Mouse (Mus musculus) layer of hippocampus, adult 2 months (tissue): ENCODE results near the gene Arpc5. TPM values are rescaled to one million over a fixed set of nuclear protein-coding genes. Genes with fewer than 3 reads are reported as not detected.

Experiments
- DNase-seq, 2 experiments: peaks; one replicate each; pipeline ENCODE4 v3.0.0; 2022; ENCODE audit warnings: low spot score in 2 of 2
- H3K27ac ChIP-seq: fragments of 200-600 bp; 2 replicates; pipeline ENCODE4 v1.8.1; 2022
- H3K4me3 ChIP-seq: fragments of 200-600 bp; 2 replicates; pipeline ENCODE4 v1.8.1; 2022; ENCODE audit warnings: mild to moderate bottlenecking
- CTCF ChIP-seq: fragments of 200-600 bp; conservative IDR thresholded peaks from 2 replicates; pipeline ENCODE4 v1.8.1; 2022; ENCODE audit warnings: antibody characterized with exemption, mild to moderate bottlenecking, moderate library complexity
- total RNA-seq, 2 experiments: library from RNA; stranded (reverse); gene quantifications; 2 replicates each; pipeline ENCODE4 v1.2.3; 2021

Gene Arpc5
- total RNA-seq, 2 experiments from 2014 or later: 185 to 193 TPM

DNA sequence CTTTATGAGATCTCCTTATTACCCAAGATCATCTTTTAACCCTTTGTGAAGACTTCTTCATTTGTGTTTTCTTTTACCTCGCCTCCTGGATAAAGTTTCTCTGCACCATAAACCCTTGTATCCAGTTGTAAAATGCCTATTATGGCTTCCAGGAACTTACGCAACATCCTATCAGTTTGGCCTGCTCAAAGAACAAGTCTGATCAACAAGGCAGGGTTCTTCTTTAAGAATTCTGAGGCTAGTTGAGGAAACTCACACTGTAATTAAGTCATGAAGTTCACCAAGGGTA lies 42.0 kb downstream of the Arpc5 start:
- TF ChIP-seq CTCF: no peak
- Histone ChIP-seq H3K4me3 (no peak overlapping the region), H3K27ac (no peak overlapping the region)
- DNase-seq: no peak

DNA sequence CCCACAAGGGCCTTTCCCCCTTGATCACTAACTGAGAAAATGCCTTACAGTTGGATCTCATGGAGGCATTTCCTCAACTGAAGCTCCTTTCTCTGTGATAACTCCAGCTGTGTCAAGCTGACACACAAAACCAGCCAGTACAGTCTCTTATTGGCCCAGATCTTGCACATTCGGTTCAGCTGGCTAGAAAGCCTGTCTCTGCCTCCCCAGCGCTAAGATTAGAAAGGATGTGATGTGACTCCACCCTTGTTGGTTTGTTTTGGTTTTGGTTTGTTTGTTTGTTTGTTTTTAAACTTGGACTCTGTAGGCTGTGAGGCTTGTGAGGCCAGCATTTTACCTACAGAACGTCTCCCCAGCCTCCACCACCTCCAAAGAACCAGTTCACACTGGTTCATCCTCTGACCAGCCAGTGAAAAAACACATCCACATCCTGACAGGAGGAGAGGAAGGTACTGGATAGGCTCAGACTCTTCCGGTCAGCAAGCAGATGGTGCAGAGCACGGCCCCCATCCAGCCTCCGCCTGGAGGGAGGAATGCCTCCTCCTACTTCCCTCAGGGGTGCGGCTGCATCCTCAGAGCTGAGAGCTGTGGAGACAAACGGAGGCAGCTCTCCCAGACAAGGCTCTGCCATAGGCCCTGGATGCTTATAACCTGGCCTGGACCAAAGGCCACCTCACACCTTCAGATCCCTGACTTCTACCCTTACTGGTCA lies 43.4 kb downstream of the Arpc5 start:
- Histone ChIP-seq H3K27ac (no peak overlapping the region), H3K4me3 (no peak overlapping the region)
- no peak for TF ChIP-seq CTCF
- no peak for DNase-seq

DNA sequence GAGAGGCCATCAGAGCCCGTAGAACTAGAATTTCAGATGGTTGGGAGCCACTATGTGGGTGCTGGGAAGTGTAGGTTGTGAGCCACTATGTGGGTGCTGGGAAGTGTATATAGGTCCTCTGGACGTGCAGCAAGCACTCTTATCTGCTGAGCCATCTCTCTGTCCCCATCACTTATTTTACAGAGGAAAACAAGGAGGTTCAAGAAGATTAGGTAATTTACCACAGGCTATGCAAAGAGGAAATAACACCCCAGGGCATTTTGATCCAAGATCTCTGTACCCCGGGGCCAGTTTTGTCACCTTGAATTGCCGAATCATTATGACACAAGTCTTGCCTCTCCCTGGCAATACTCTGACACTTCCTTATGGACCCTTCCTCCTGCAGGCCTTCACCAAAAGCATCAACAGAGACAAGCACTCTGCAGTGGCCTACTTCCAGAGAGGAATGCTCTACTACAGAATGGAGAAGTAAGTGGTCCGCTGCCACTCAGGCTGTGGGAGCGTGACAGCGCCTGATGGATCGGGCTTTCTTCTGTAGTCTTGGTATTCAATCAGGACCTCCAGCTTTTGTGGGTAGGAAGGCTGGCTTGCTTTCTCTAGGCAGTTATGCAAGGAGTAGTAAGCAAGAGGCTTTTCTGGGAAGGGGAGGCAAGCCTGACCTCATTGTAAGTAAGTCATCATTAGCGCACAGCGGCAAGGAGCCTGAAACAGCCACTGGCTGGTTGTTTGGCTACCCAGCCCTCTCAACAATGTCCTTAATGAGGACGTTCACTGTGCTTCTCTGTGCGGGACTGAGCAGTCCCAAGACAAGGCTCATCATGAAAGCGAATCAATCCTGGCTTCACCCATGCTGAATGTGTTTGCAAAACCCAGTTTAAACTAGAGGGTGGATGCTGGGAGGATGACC lies 44.4 kb downstream of the Arpc5 start:
- Histone ChIP-seq H3K4me3 (no peak overlapping the region), H3K27ac (no peak overlapping the region)
- no peak for TF ChIP-seq CTCF
- DNase-seq: no peak

DNA sequence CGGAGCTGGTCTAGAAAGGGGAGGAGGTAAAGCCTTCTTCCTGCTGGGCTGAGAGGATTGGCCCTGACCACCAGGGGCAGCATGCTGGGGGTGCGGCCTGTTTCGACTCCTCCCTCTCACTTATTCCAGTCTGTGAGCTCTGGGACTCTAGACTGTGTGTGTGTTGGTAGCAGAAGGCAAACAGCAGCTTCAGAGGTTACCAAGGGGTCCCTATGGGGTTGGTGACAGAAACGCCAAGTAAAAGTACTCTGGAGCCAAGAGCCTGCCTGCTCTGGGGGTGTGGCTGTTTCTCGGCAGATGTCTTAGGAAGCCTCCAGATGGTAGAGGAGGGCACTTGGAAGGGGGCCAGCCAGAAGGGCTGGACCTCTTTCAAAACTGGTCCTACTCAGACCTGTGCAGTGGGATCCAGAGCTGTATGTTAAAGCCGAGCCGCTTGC lies 48.9 kb downstream of the Arpc5 start:
- DNase-seq: no peak
- Histone ChIP-seq H3K4me3 (no peak overlapping the region), H3K27ac (no peak overlapping the region)
- peak; percentile 58 for TF ChIP-seq CTCF

DNA sequence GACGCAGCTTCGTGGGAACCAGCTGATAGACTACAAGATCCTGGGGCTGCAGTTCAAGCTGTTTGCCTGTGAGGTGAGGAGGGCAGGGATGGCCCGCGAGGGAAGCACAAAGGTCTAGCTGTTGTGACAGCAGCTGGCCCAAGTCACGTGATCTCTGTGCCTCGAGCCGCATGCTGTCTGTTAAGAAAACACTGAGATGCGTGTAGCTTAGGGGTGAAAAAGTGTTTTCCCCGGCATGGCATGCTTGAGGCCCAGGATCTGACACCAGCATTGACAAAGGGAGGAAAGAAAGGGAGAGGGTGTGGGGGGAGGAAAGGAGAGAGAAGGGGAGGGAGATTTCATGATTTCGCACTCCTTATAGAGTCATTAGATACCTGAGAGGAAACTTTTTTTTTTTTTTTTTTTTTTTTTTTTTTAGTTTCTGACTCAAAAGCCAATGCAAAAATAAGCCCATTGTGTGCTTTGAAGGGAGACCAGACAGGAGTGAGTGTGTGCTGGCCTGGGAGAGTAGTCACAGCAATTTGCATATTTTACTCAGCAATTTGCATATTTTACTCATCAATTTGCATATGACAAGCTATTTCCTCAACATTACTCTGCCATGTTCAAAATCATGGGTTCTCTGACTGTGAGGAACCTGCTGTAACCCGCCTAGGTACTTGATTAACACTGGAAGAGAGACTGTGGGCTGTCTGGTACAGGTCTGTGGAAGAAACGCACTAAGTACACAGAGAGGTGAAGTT lies 50.9 kb downstream of the Arpc5 start:
- Histone ChIP-seq H3K4me3 (no peak overlapping the region), H3K27ac (peak overlapping the region; percentile 56; the same call in 1 of the 2 replicates)
- no peak for DNase-seq
- no peak for TF ChIP-seq CTCF

DNA sequence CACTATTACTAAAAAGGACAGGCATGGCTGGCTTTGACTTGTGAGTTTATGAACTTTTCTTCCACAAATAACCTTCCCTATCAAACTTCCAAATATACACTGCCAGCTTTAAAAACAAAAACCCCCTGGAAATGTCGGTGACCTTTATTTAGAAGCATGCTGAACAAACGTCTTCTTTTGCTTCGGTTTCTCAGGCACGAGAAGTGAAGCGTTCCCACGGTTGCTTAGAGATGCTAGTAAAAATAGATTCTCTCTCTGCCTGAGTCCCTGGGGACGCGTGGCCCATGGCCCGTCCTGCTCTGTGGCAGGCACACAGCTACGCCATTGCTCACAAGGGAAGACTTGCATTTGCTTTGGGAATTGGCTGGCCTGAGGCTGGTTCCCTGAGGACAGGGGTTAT lies 51.5 kb downstream of the Arpc5 start:
- TF ChIP-seq CTCF: no peak
- Histone ChIP-seq H3K27ac (peak overlapping the region; percentile 56), H3K4me3 (no peak overlapping the region)
- no peak for DNase-seq

DNA sequence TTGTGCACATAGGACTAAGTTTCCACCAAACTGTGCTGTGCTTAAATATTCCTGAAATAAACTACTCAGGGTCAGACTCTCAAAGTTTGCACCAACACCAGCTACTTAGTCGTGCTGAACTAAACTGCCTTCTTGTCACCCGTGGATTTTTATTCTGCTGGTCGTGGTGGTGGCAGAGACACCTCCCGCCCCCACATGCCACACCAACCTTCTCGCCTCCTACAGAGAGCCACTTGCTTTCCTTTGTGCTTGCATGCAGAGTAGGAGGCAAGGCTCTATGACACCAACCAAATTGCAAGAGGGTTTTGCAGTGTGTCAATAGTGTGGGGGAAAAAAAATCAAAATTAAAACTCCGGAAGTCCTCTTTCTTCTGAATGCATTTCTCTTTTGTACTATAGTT lies 53.2 kb downstream of the Arpc5 start:
- no peak overlapping the region for H3K27ac ChIP-seq
- no peak overlapping the region for H3K4me3 ChIP-seq
- TF ChIP-seq CTCF: no peak
- DNase-seq: no peak

DNA sequence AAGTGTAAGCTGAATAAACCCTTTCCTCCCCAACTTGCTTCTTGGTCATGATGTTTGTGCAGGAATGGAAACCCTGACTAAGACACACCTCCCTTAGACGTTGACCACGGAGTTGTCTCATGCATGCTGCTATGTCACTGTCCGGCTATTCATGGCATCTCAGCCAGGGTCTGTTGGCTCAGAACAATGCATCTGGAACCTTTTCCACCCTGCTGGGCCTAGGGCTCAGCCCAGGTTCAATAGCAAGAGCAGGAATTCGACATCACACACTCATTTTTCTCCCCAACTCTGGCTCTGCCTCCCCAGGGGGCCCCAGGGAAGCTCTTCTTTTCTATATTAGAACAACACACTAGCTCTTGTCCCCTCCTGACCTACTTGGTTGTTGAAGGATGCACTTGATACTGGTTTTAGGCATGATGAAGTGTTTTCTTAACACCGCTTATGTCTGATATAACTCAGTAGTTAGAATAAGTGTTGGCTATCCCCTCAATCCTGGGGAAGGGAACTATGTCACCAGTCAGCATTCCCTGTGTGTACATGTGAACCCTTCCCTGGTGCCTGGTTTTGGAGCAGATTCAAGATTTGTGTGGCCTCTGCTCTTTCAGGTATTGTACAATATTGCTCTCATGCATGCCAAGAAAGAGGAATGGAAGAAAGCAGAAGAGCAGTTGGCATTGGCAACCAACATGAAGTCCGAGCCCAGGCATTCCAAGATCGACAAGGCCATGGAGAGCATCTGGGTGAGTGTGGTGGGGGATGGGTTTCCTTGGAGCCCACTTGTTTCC lies 54.8 kb downstream of the Arpc5 start:
- no peak overlapping the region for H3K27ac ChIP-seq
- no peak overlapping the region for H3K4me3 ChIP-seq
- TF ChIP-seq CTCF: no peak
- no peak for DNase-seq

DNA sequence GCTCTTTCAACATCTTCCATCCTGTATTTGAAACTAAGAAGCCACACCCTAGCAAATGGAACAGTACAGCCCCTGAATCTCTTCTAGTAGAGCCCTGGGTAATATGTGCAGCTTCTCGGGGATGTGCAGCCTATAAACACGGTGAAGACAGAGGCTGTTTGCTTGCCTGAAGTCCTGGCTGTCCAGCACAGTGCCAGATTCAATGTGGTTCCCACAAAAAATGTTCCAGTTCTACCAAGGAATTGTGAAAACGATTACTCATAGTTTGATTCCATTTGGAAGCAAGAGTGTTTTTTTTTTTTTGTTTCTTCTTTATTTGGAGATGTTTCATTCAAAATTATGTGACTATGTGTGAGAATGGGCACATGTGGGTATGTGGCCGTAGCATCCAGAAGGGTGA lies 55.4 kb downstream of the Arpc5 start:
- TF ChIP-seq CTCF: no peak
- Histone ChIP-seq H3K27ac (no peak overlapping the region), H3K4me3 (no peak overlapping the region)
- DNase-seq: no peak

DNA sequence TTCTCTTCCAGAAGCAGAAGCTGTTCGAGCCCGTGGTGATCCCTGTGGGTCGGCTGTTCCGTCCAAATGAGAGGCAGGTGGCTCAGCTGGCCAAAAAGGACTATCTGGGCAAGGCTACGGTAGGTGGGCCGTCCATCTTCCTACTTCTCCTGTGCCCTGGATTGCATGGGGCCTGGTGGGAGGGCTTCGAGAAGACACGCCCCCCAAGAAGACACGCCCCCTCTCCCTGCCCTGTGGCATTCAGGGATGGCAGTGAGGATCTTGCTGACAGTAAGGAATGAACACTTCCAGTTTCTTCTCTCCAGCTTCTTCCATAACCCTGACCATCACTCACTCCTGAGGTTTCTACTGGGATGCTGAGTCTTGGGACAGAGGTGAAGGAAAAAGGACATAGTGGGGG lies 57.9 kb downstream of the Arpc5 start:
- DNase-seq: no peak
- no peak for TF ChIP-seq CTCF
- Histone ChIP-seq H3K27ac (no peak overlapping the region), H3K4me3 (no peak overlapping the region)

Other genes starting within 250 kb of the Arpc5 start
- not detected for gene Apobec4, start 16.0 kb upstream of the Arpc5 start, total RNA-seq
- 100 to 1,000 TPM; 126 TPM for gene Rgl1, start 191 bp upstream of the Arpc5 start, total RNA-seq
- gene Ncf2, start 33.7 kb downstream of the Arpc5 start, total RNA-seq: 1 to 10 TPM; 1.9 to 2.9 TPM
- gene Smg7, start 136.1 kb downstream of the Arpc5 start, total RNA-seq: 10 to 100 TPM; 95.5 to 97.8 TPM
- 100 to 1,000 TPM; 133 to 141 TPM for gene Nmnat2, start 188.5 kb downstream of the Arpc5 start, total RNA-seq